ENCODE assay signal across 8 mouse cellular contexts in genomic region chr11:72940208-72941143, GRCm38 (mm10). TPM values are rescaled to one million over a fixed set of nuclear protein-coding genes. Genes with fewer than 3 reads are reported as not detected.
DNase-seq lines count a peak whose midpoint lies in the region; ATAC-seq lines count a peak whose summit lies in the region.

No protein-coding gene starts in this region.

- no peak overlapping the region for H3K27ac ChIP-seq in heart, embryonic 15.5 days
- H3K27ac ChIP-seq in limb, embryonic 11.5 days (replicated peaks; ENCODE audit: low read depth, low read length) = no peak overlapping the region
- peak overlapping the region; percentile 80 for H3K27ac ChIP-seq in midbrain, embryonic 10.5 days (replicated peaks)

- no peaks in the 10 kb centered on the region for H3K9me3 ChIP-seq in heart, embryonic 15.5 days (replicated peaks)
- no peaks in the 10 kb centered on the region for H3K9me3 ChIP-seq in limb, embryonic 11.5 days (ENCODE audit: control insufficient read depth, low read length)
- no peaks in the 10 kb centered on the region for H3K9me3 ChIP-seq in midbrain, embryonic 10.5 days (replicated peaks)

- H3K27me3 ChIP-seq in heart, embryonic 15.5 days = 0 out of 2 replicates have a peak, but pooled peaks cover 9% of the 10 kb centered on the region
- no peaks in the 10 kb centered on the region for H3K27me3 ChIP-seq in limb, embryonic 11.5 days (ENCODE audit: control insufficient read depth, insufficient read depth, low read length)
- H3K27me3 ChIP-seq in midbrain, embryonic 10.5 days (ENCODE audit: low read depth, poor library complexity, severe bottlenecking) = peaks cover 6% of the 10 kb centered on the region; the same call in 1 of the 2 replicates

- H3K9ac ChIP-seq in heart, embryonic 15.5 days = peak overlapping the region; percentile 38; the same call in 1 of the 2 replicates
- H3K9ac ChIP-seq in limb, embryonic 11.5 days (ENCODE audit: low read length) = no peak overlapping the region

- H3K4me2 ChIP-seq in heart, embryonic 15.5 days = peak overlapping the region; percentile 58
- H3K4me2 ChIP-seq in limb, embryonic 11.5 days (ENCODE audit: low read depth, severe bottlenecking) = no peak overlapping the region; the same call in 1 of the 2 replicates

- WGBS in heart, embryonic 15.5 days = 30% methylated on average over 20 of the region's 20 CpGs
- 47% methylated on average over 20 of the region's 20 CpGs for WGBS in limb, embryonic 11.5 days
- WGBS in midbrain, embryonic 10.5 days = 29% methylated on average over 20 of the region's 20 CpGs

- peak overlapping the region; percentile 50 for H3K4me3 ChIP-seq in heart, embryonic 15.5 days
- no peak overlapping the region for H3K4me3 ChIP-seq in limb, embryonic 11.5 days (ENCODE audit: low read depth, low read length)
- peak overlapping the region; percentile 51 for H3K4me3 ChIP-seq in midbrain, embryonic 10.5 days

- H3K36me3 ChIP-seq in heart, embryonic 15.5 days = no peaks in the 10 kb centered on the region
- no peaks in the 10 kb centered on the region for H3K36me3 ChIP-seq in limb, embryonic 11.5 days (ENCODE audit: control insufficient read depth, insufficient read depth, low read length)
- H3K36me3 ChIP-seq in midbrain, embryonic 10.5 days = no peaks in the 10 kb centered on the region

- peaks cover 17% of the 10 kb centered on the region for H3K4me1 ChIP-seq in heart, embryonic 15.5 days (replicated peaks)
- no peaks in the 10 kb centered on the region for H3K4me1 ChIP-seq in limb, embryonic 11.5 days (ENCODE audit: control insufficient read depth, insufficient read depth, low read length)
- peaks cover 30% of the 10 kb centered on the region for H3K4me1 ChIP-seq in midbrain, embryonic 10.5 days

- DNase-seq in adrenal gland, postnatal 14 days = peak; percentile 60
- DNase-seq in adrenal gland, adult 8-10 months = no peak
- peak; percentile 71 for DNase-seq in CD4-positive, CD25-positive, alpha-beta regulatory T cell, adult 2 months (ENCODE audit: low read depth, low spot score)
- DNase-seq in embryo, embryonic 9.5 days (ENCODE audit: extremely low spot score) = peak; percentile 45
- peak; percentile 53 for DNase-seq in limb, embryonic 11.5 days (ENCODE audit: low spot score)
- peak; percentile 75 for DNase-seq in midbrain, embryonic 10.5 days (ENCODE audit: low spot score)
- no peak for DNase-seq in adipocyte (ENCODE audit: low spot score)

- no peak; the same call in 1 of the 2 replicates for ATAC-seq in heart, embryonic 15.5 days (replicated peaks; ENCODE audit: insufficient number of reproducible peaks, insufficient read depth, low FRiP score, low read depth)
- ATAC-seq in limb, embryonic 11.5 days (ENCODE audit: insufficient number of reproducible peaks, low FRiP score, low TSS enrichment, low read depth) = no peak

RNA-seq across cellular contexts. Expression of gene Atp2a3, which starts 20.5 kb away (rescaled TPM):
- 10.8 and 25.5 TPM in 2 replicates for total RNA-seq in adrenal gland, postnatal 14 days (2021)
- total RNA-seq in adrenal gland, adult 8-10 months (2022) = 10 to 100 TPM; 10.6 to 19.8 (median 12.4) TPM
- 3.8 and 11.6 TPM in 2 replicates for polyA plus RNA-seq in heart, embryonic 15.5 days (2015; fragmentation: Nextera tagmentation; extraction: Ambion mirVana)
- polyA plus RNA-seq in limb, embryonic 11.5 days (2014; fragmentation: Nextera tagmentation; extraction: Ambion mirVana) = 0.67 and 0.97 TPM in 2 replicates
- polyA plus RNA-seq in midbrain, embryonic 10.5 days (2016; fragmentation: Nextera tagmentation; extraction: Ambion mirVana) = 1.2 TPM in 2 replicates

RNA-seq across cellular contexts. Expression of gene P2rx1, which starts 58.4 kb away (rescaled TPM):
- 0.98 and 1.2 TPM in 2 replicates for total RNA-seq in adrenal gland, postnatal 14 days (2021)
- total RNA-seq in adrenal gland, adult 8-10 months (2022) = under 1 TPM; 0.38 to 0.66 (median 0.46) TPM
- 1.7 and 2.9 TPM in 2 replicates for polyA plus RNA-seq in heart, embryonic 15.5 days (2015; fragmentation: Nextera tagmentation; extraction: Ambion mirVana)
- polyA plus RNA-seq in limb, embryonic 11.5 days (2014; fragmentation: Nextera tagmentation; extraction: Ambion mirVana) = 1.3 and 2.0 TPM in 2 replicates
- 1.2 TPM in 2 replicates for polyA plus RNA-seq in midbrain, embryonic 10.5 days (2016; fragmentation: Nextera tagmentation; extraction: Ambion mirVana)

Comparison
In these comparisons a context has a peak if more than half of its experiments do, and no peak if none do; other contexts are left out.
1. DNase-seq: peak in adrenal gland, postnatal 14 days (single experiment), CD4-positive, CD25-positive, alpha-beta regulatory T cell, adult 2 months (single experiment), embryo, embryonic 9.5 days (single experiment), limb, embryonic 11.5 days (single experiment) and midbrain, embryonic 10.5 days (single experiment); none in adrenal gland, adult 8-10 months (single experiment) and adipocyte (single experiment).